Mouse (Mus musculus) heart, embryonic 11.5 days (tissue): ENCODE measurements at regions not wholly inside any gene's neighbourhood (a gene's known extent, or its start where the extent isn't known, plus 50 kb on each side); places are given as distances from the start of the nearest gene placed in this dataset.

ENCODE experiments used
- ATAC-seq: fragments of 200-750 bp; cut with Nextera tagmentation; replicated peaks from 2 replicates; pipeline ENCODE4 v1.8.0; 2017; ENCODE audit warnings: moderate library complexity; ENCODE audit not compliant: insufficient number of reproducible peaks, low FRiP score, low TSS enrichment
- H3K27ac ChIP-seq: fragments of 300-500 bp; sonication (generic); 2 replicates; pipeline ENCODE4 v1.5.1; 2014; ENCODE audit warnings: mild to moderate bottlenecking, low read depth, low read length
- H3K27me3 ChIP-seq: fragments of 300-500 bp; sonication (generic); 2 replicates; pipeline ENCODE4 v1.6.1; 2014; ENCODE audit warnings: mild to moderate bottlenecking, low read length, mixed read lengths; ENCODE audit not compliant: control insufficient read depth, insufficient read depth
- H3K36me3 ChIP-seq: fragments of 300-500 bp; sonication (generic); 2 replicates; pipeline ENCODE4 v1.6.1; 2014; ENCODE audit warnings: mild to moderate bottlenecking, low read length, moderate library complexity, mixed read lengths; ENCODE audit not compliant: control insufficient read depth, insufficient read depth
- H3K4me1 ChIP-seq: fragments of 300-500 bp; sonication (generic); 2 replicates; pipeline ENCODE4 v1.6.1; 2014; ENCODE audit warnings: low read length; ENCODE audit not compliant: control insufficient read depth, insufficient read depth
- H3K4me2 ChIP-seq: fragments of 300-500 bp; sonication (generic); 2 replicates; pipeline ENCODE4 v1.6.1; 2014; ENCODE audit warnings: mild to moderate bottlenecking, moderate library complexity
- H3K4me3 ChIP-seq: fragments of 300-500 bp; sonication (generic); 2 replicates; pipeline ENCODE4 v1.5.1; 2014; ENCODE audit warnings: low read depth, low read length
- H3K9ac ChIP-seq: fragments of 300-500 bp; sonication (generic); 2 replicates; pipeline ENCODE4 v1.6.1; 2014; ENCODE audit warnings: mild to moderate bottlenecking, low read depth, low read length, moderate library complexity
- H3K9me3 ChIP-seq: fragments of 300-500 bp; sonication (generic); replicated peaks from 2 replicates; pipeline ENCODE4 v1.6.1; 2016; ENCODE audit warnings: low read length; ENCODE audit not compliant: control insufficient read depth
- WGBS: fragments of 180-500 bp; shearing (Covaris S2); extraction: QIAGEN DNeasy Blood & Tissue Kit; methylation state at CpG from one replicate; pipeline ENCODE4 v1.1.7; 2014; ENCODE audit not compliant: insufficient replicate concordance; 5-methylcytosine and 5-hydroxymethylcytosine counted together

GRCm38 (mm10) chr15:6014982-6015381 lies 284.6 kb upstream of the Dab2 start:
- no peak for ATAC-seq
- Histone ChIP-seq H3K4me3 (no peak overlapping the region), H3K27me3 (no peaks in the 10 kb centered on the region), H3K36me3 (no peaks in the 10 kb centered on the region), H3K9me3 (no peaks in the 10 kb centered on the region), H3K27ac (no peak overlapping the region), H3K9ac (no peak overlapping the region), H3K4me1 (no peaks in the 10 kb centered on the region), H3K4me2 (no peak overlapping the region)
- whole genome bisulfite sequencing = 70% methylated on average over 1 of the region's 1 CpGs

GRCm38 (mm10) chr15:6016637-6017049 lies 282.9 kb upstream of the Dab2 start:
- H3K27me3 ChIP-seq = no peaks in the 10 kb centered on the region
- WGBS = 70% methylated on average over 5 of the region's 5 CpGs
- H3K27ac ChIP-seq = no peak overlapping the region
- no peak overlapping the region for H3K4me3 ChIP-seq
- no peaks in the 10 kb centered on the region for H3K36me3 ChIP-seq
- no peak overlapping the region for H3K4me2 ChIP-seq
- no peak for ATAC-seq
- H3K9ac ChIP-seq = no peak overlapping the region
- no peaks in the 10 kb centered on the region for H3K4me1 ChIP-seq
- no peaks in the 10 kb centered on the region for H3K9me3 ChIP-seq

GRCm38 (mm10) chr15:6025543-6025942 lies 274.0 kb upstream of the Dab2 start:
- WGBS = 30% methylated on average over 4 of the region's 4 CpGs
- no peak for ATAC-seq
- H3K9ac ChIP-seq = no peak overlapping the region

GRCm38 (mm10) chr15:6029214-6029613 lies 270.4 kb upstream of the Dab2 start:
- Histone ChIP-seq H3K36me3 (no peaks in the 10 kb centered on the region), H3K4me2 (no peak overlapping the region), H3K9ac (no peak overlapping the region), H3K27ac (no peak overlapping the region), H3K4me3 (no peak overlapping the region), H3K27me3 (no peaks in the 10 kb centered on the region), H3K4me1 (no peaks in the 10 kb centered on the region), H3K9me3 (no peaks in the 10 kb centered on the region)
- WGBS = 90% methylated on average over 1 of the region's 1 CpGs
- no peak for ATAC-seq

More at GRCm38 (mm10) chr15:6025543-6025942, 274.0 kb upstream of the Dab2 start:
- Histone ChIP-seq H3K4me2 (no peak overlapping the region), H3K27ac (no peak overlapping the region), H3K27me3 (no peaks in the 10 kb centered on the region), H3K4me1 (no peaks in the 10 kb centered on the region), H3K36me3 (no peaks in the 10 kb centered on the region), H3K4me3 (no peak overlapping the region), H3K9me3 (no peaks in the 10 kb centered on the region)

- Histone ChIP-seq H3K36me3 (no peaks in the 10 kb centered on the region), H3K27ac (no peak overlapping the region)
- 62% methylated on average over 5 of the region's 5 CpGs for WGBS
Measured at GRCm38 (mm10) chr15:6030396-6030795, 269.2 kb upstream of the Dab2 start.

GRCm38 (mm10) chr15:6034156-6034555 lies 265.4 kb upstream of the Dab2 start:
- no peak overlapping the region for H3K27ac ChIP-seq
- H3K9ac ChIP-seq = no peak overlapping the region
- WGBS = 78% methylated on average over 4 of the region's 4 CpGs
- H3K9me3 ChIP-seq = no peaks in the 10 kb centered on the region
- no peaks in the 10 kb centered on the region for H3K36me3 ChIP-seq
- ATAC-seq = no peak
- no peaks in the 10 kb centered on the region for H3K27me3 ChIP-seq
- no peak overlapping the region for H3K4me3 ChIP-seq
- H3K4me1 ChIP-seq = no peaks in the 10 kb centered on the region
- H3K4me2 ChIP-seq = no peak overlapping the region

More at GRCm38 (mm10) chr15:6030396-6030795, 269.2 kb upstream of the Dab2 start:
- no peak for ATAC-seq
- Histone ChIP-seq H3K4me2 (no peak overlapping the region), H3K4me3 (no peak overlapping the region), H3K9me3 (no peaks in the 10 kb centered on the region), H3K9ac (no peak overlapping the region), H3K4me1 (no peaks in the 10 kb centered on the region), H3K27me3 (no peaks in the 10 kb centered on the region)

- H3K4me3 ChIP-seq = no peak overlapping the region
- H3K4me2 ChIP-seq = peak overlapping the region; percentile 31; the same call in 1 of the 2 replicates
- no peaks in the 10 kb centered on the region for H3K27me3 ChIP-seq
- no peaks in the 10 kb centered on the region for H3K9me3 ChIP-seq
- no peaks in the 10 kb centered on the region for H3K36me3 ChIP-seq
- H3K27ac ChIP-seq = no peak overlapping the region
- H3K4me1 ChIP-seq = no peaks in the 10 kb centered on the region
- ATAC-seq = no peak
- no peak overlapping the region for H3K9ac ChIP-seq
- 42% methylated on average over 10 of the region's 10 CpGs for WGBS
Measured at GRCm38 (mm10) chr15:6044511-6045256, 254.9 kb upstream of the Dab2 start.

- Histone ChIP-seq H3K9ac (no peak overlapping the region), H3K27ac (no peak overlapping the region), H3K27me3 (no peaks in the 10 kb centered on the region), H3K4me2 (no peak overlapping the region), H3K4me1 (no peaks in the 10 kb centered on the region), H3K9me3 (no peaks in the 10 kb centered on the region), H3K4me3 (no peak overlapping the region), H3K36me3 (no peaks in the 10 kb centered on the region)
- ATAC-seq = no peak
- WGBS = 75% methylated on average over 3 of the region's 3 CpGs
Measured at GRCm38 (mm10) chr15:6055703-6056102, 243.9 kb upstream of the Dab2 start.
